Mouse (Mus musculus) inflammation-experienced regulatory T-cells, adult 16 weeks (primary cell): Measurements from ENCODE around the gene Adgrb3. TPM values are rescaled to one million over a fixed set of nuclear protein-coding genes. Genes with fewer than 3 reads are reported as not detected.

ENCODE experiments used
- polyA plus RNA-seq: library from polyadenylated mRNA; unstranded; fragments of 100-300 nt; shearing (Covaris generic); gene quantifications from one replicate; pipeline ENCODE4 v1.2.1, GENCODE M21; 2017

The Adgrb3 gene
- polyA plus RNA-seq = not detected

DNA sequence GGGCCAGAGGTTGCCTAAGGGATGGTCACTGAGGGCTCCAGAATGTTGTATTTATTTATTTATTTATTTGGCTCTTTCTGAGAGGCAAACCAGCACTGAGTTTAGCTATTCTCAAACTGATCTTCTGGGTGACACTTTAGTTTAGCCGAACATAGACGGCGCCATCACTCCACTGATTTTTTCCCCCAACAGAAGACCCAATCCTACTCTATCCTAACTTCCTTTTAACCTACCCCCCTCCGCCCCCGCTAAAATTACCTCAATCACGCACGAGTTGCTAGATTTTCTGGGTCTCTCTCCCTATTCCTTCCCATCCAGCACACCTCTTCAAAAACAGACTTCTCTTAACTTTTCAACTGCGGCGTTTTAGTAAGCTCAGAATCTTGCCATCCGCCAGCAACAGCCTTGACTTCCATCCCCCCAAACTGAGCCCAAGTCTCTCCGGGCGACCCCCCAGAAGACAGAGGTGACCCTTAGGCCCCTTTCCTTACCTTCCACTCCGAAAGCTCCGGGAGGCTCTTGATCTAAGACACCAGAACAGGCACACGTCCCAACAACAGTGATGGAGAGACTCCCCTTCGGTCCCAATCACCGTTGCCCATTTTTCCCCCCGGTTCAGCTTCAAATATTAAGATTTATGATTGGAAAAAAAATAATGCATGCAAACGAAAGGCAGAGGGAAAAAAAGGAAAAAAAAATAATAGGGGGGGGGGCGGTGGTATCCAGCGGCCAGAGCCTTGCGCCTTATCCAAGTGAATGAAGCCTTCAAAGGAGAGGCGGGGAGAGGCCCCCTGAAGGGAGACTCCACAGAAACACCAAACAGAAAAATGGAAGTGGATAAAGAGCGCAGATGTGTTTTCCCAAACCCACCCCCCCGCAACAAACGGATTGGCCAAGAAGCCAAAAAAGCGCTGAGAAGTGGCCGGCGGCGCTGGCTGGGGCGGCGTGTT, at the start of gene Adgrb3:
Adgrb3 (minus strand) TSS at position 737 of the 950 bp plus-strand sequence.

